Mouse (Mus musculus) forebrain, embryonic 10.5 days (tissue): ENCODE results near the gene Defb11. TPM values are rescaled to one million over a fixed set of nuclear protein-coding genes. Genes with fewer than 3 reads are reported as not detected.

Experiments
- polyA plus RNA-seq: library from polyadenylated mRNA; unstranded; fragments of >200 nt; fragmentation: Nextera tagmentation; extraction: Ambion mirVana; gene quantifications from 2 replicates; pipeline ENCODE4 v1.2.1, GENCODE M21; 2016

Gene Defb11
- polyA plus RNA-seq, 1 experiment from 2014 or later = not detected

Other genes with a start within 250 kb of the Defb11 start
- gene Defa34, start 240.6 kb downstream of the Defb11 start, polyA plus RNA-seq = not detected in 2 replicates
- gene AY761184, start 202.8 kb downstream of the Defb11 start, polyA plus RNA-seq = not detected in 2 replicates
- not detected in 2 replicates for gene Defa24, start 171.9 kb downstream of the Defb11 start, polyA plus RNA-seq
- gene Defb50, start 82.9 kb downstream of the Defb11 start, polyA plus RNA-seq = not detected in 2 replicates
- gene Defb2, start 66.5 kb downstream of the Defb11 start, polyA plus RNA-seq = not detected in 2 replicates
- gene Defb10, start 47.5 kb downstream of the Defb11 start, polyA plus RNA-seq = not detected in 2 replicates
- gene Defb9, start 21.0 kb downstream of the Defb11 start, polyA plus RNA-seq = not detected in 2 replicates
- gene Defb15, start 26.3 kb upstream of the Defb11 start, polyA plus RNA-seq = not detected in 2 replicates
- not detected in 2 replicates for gene Defb35, start 31.9 kb upstream of the Defb11 start, polyA plus RNA-seq
- gene Defb13, start 40.4 kb upstream of the Defb11 start, polyA plus RNA-seq = not detected in 2 replicates
- gene Fam90a1a, start 52.3 kb upstream of the Defb11 start, polyA plus RNA-seq = not detected in 2 replicates
- gene Ccdc70, start 63.4 kb upstream of the Defb11 start, polyA plus RNA-seq = not detected in 2 replicates
- gene Atp7b, start 153.9 kb upstream of the Defb11 start, polyA plus RNA-seq = 2.3 and 2.7 TPM in 2 replicates
- gene Alg11, start 154.3 kb upstream of the Defb11 start, polyA plus RNA-seq = 34.6 and 41.6 TPM in 2 replicates
- not detected in 2 replicates for gene Nek5, start 218.6 kb upstream of the Defb11 start, polyA plus RNA-seq